Mouse (Mus musculus): ENCODE results near the gene Grap2. TPM values are rescaled to one million over a fixed set of nuclear protein-coding genes. Genes with fewer than 3 reads are reported as not detected.

Gene Grap2
- 57.3 TPM for polyA plus RNA-seq (2017; shearing (Covaris generic))

GRCm38 (mm10) chr15:80572291-80572690 is at the start of gene Grap2:
TSS of gene Grap2 (plus strand) at chr15:80572594.

DNA sequence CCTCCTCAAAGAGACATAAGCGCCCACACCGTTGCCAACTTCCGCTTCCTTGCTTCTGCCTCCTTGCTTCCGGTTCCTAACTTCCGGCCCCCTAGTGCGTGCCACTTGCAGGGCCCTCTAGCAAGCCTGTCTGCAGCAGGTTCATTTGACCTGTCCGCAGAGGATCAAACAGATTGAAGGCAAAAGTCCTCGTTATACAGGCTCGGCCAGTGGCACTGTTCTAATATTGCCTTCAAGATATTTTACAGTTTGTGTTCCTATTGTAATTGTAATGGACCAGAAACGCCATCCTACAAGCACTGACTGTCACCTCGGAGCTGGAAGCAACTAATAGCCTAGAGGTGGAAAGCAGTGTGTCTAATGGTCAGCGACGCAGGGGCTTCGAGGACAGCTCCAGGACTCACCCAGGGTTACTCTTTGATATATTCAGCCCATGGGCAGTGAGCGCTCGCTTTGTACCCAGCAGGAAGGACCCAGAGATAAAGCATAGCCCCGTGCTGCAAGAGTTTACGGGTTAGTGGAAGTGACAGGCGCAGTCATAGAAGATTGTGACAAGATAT is 7.2 kb upstream of the Grap2 start, which contains the start of gene Enthd1:
Enthd1 (minus strand) TSS at position 51 of the 560 bp plus-strand sequence.

GRCm38 (mm10) chr15:80671295-80672252 is 99.2 kb downstream of the Grap2 start, which contains the start of gene Fam83f:
TSS of gene Fam83f (plus strand) at chr15:80671847.

Other genes starting within 250 kb of the Grap2 start
- gene Enthd1, start 7.4 kb upstream of the Grap2 start, polyA plus RNA-seq (2017; shearing (Covaris generic)): 0.22 TPM
- gene Fam83f, start 99.3 kb downstream of the Grap2 start, polyA plus RNA-seq (2017; shearing (Covaris generic)): 0.24 TPM
- gene Tnrc6b, start 138.7 kb downstream of the Grap2 start, polyA plus RNA-seq (2017; shearing (Covaris generic)): 69.4 TPM